Mouse (Mus musculus) kidney, adult 18-20 months (tissue): ENCODE measurements at regions not wholly inside any gene's neighbourhood (a gene's known extent, or its start where the extent isn't known, plus 50 kb on each side); places are given as distances from the start of the nearest gene placed in this dataset.
"Not testable (repeated sequence)": the region's sequence is repeated elsewhere in the genome, so short reads cannot be mapped to it uniquely, and the experiment has no call there.

Experiments used
- DNase-seq: peaks from one replicate; pipeline ENCODE4 v3.0.0; 2021

GRCm38 (mm10) chr1:95397188-95397587, 83.8 kb downstream of the Fam174a start:
- no peak for DNase-seq

- no peak for DNase-seq
These were observed 86.3 kb downstream of the Fam174a start for GRCm38 (mm10) chr1:95399764-95400163.

DNA sequence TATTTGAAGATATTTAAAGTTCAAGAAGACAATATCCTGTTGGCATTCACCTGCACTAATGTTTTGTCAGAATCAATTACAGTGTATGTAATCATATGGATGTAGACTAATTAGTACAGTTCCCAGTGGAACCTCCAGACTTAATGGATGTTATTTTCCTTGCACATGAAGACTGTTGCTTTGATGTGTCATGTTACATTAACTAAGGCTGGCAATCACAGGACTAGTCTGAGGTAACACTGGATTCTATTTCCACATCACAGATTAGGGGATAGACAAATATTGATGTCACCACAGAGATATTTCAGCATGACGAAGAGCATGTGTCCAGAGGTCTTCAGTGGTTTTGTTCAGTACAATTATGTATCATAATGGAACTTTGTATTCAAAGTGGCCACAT, 108.8 kb downstream of the Fam174a start:
- DNase-seq, result no peak

DNA sequence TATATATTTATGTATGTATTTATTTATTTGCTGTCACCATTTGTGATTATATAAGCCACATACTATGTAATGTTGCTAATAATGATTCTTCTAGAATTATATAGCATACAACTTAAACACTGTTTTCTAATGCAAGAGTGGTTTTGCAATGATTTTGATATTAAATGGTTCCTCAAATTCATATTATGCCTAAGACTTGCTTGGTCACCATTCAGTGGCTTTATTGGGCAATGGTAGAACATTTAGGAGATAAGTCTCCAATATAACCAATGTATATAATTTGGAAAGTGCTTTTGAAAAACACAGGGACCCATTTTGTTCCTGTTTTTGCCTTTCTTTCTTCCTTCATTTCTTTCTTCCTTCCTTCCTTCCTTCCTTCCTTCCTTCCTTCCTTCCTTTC, 112.0 kb downstream of the Fam174a start:
- DNase-seq, result no peak

DNA sequence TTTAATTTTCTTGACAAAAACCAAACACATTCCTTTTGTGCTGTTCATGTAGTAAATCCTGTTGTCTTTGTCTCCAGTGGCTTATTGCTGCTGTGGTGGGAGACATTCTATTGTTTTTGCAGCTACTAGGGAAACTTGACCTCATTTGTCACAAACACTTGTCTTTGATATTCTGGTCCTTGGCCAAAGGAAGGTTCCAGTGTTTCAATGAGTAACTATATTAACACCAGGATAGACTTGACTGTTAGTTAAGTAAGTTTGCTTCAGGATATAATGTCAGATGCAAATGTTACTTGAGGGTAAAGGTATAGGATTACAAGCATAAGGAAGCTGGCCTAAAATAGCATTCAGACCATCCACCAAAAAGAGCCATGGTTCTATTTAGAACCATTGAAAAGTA, 123.7 kb downstream of the Fam174a start:
- DNase-seq, result no peak

GRCm38 (mm10) chr1:95445541-95445940, 132.1 kb downstream of the Fam174a start:
- no peak for DNase-seq

DNA sequence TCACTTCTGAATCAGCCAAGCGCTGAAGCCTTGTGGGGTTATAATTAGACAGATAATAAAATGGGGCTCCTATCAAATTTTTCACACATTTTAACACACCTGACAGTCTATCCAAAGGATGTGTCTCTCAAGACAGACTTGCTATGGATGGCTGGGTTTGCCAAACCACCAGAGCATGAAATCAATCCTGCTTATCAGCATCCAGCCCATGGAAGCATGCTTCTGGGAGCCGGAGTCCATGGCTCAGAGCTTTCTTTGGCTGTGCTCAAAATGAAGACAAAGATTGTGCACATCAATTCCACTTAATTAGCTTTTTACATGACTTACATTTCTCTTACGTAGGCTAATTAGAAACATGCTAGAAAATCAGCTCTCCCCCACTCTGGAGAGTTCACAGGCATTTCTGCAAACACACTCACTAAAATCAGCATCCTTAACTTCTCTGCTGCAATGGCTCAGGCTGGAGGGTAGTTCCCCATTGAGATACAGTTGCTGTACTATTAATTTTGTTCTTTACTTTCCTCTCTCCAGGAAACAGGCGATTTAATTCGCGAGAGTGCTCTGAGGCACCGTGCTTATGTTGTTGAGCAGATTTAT, 135.6 kb downstream of the Fam174a start:
- DNase-seq, result no peak

- no peak for DNase-seq
These were observed 137.5 kb downstream of the Fam174a start for GRCm38 (mm10) chr1:95450920-95451332.

GRCm38 (mm10) chr1:95451755-95452154, 138.3 kb downstream of the Fam174a start:
- peak; percentile 20 for DNase-seq

- DNase-seq, result no peak
These were observed 140.8 kb downstream of the Fam174a start for GRCm38 (mm10) chr1:95454246-95454645.

GRCm38 (mm10) chr1:95459355-95459754, 145.9 kb downstream of the Fam174a start:
- no peak for DNase-seq

DNA sequence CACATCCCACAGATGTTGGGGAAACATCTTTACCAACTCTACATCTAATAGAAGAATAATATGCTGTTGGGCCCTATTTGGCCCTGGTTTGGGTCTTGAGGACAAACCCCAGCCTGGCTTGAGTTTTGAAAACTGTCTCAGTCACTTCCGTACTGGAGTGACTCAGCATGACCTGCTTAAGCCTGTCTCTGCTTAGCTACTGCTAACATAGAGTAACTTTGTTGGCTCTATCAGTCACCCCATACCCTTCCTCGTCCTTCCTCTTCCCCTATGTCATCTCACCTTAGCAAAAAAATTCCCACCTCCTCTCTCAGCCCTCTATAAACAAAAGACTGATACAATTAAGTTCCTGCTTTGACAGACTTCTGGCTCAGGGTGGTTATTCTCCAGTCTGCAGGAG, 154.7 kb downstream of the Fam174a start:
- DNase-seq, result no peak

DNA sequence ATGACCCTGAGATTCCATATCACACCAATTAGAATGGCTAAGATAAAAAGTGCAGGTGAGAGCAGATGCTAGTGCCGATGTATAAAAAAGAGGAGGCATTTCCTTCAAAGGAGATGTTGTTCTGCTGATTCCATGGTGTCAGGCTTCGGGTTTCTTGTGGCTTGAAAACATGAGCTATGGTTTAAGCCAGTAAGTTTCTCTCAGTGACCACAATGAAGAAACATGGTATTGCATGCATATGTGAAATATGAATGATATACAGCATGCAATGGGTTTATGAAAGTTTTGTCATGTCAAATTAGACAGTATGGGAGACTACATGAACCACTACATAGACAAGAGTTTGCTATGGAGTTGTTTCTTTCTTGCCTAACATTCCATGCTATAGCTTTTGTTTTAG, 155.3 kb downstream of the Fam174a start:
- no peak for DNase-seq

- no peak for DNase-seq
These were observed 157.1 kb downstream of the Fam174a start for GRCm38 (mm10) chr1:95470491-95470890.

- DNase-seq, result no peak
These were observed 174.4 kb downstream of the St8sia4 start for GRCm38 (mm10) chr1:95493004-95493403.

DNA sequence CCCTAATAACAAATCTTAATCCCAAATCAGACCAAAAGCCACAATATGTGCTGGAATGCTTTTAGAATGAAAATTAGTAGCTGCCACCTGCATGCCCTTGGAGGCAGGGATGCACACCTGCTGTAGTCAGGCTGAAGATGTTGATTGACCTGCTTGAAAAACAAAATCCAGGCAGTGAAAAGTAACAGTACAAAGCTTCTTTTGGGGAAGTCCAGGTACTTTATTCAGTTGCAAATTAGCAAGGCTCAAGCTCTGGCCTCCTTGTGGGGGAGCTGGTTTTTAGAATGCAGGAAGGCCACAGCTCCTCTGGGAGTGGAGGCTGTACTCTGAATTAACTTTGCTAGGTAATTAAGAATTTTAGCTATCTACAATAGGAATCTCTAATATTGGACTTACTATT, 166.7 kb downstream of the St8sia4 start:
- DNase-seq, result not testable (repeated sequence)

DNA sequence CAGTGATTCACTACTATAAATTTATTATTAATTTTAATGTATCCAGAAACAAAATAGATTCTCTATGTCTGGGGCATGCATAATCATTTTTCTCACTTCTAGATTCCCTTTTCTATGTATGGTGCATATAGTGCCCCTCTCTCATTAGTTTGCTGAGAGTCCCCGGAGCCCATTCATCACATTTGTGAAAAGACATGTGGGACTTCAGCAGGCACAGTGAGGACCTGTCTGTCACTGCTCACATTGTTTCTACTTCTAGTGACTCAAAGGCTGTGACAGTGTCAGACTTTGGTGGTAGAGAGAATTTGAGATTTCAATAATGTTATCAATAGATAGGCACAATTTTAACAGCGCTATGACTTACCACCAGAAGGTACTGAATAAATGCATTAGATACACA, 158.7 kb downstream of the St8sia4 start:
- DNase-seq, result no peak

GRCm38 (mm10) chr1:95528726-95529125, 138.6 kb downstream of the St8sia4 start:
- DNase-seq, result no peak

GRCm38 (mm10) chr1:95531017-95531416, 136.4 kb downstream of the St8sia4 start:
- DNase-seq, result no peak
